Mouse (Mus musculus) v-Abl transformed pro-B cells (cell line): Measurements from ENCODE around the gene Cables2.

ENCODE experiments used
- in situ Hi-C, 2 experiments: fragments of 400-800 bp; cut with MboI; formaldehyde crosslinking; loops; one replicate each; pipeline ENCODE4 v1.15.1; 2025; ENCODE audit not compliant: unreplicated experiment in 2 of 2

The Cables2 gene

DNA sequence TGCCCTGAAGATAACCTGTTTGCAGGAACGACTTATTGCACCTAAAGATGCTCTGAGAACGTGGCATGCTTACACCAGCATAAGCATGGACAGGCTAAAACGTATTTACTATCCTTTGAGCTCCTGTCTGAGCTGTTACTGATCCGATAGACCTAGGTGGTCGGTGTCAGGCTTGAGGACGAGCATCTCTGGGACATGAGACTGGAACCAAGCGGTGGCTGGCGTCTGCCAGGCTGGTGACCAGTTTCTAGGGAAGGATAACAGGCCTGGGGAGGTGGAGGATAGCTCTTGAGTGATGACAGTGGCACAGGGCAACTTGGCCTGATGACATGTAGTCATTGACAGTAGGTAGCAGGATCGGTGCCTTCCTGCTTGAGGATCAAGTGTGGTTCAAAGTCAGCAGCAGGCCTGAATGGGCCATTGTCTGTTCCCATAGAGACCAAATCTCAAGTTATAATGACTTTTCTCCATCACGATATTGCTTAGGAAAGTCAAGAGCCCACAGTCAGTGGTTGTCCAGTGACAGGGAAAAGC is 14.3 kb downstream of the Cables2 start:
- in situ Hi-C loops: loop anchor here (10.0 to 25.0 kb wide), 3 partner anchors 214 to 1053 kb away; partner anchors contain the start of genes Psma7 (in 2 of the 2), Ss18l1 (in 2 of the 2), Rtel1 (in 1 of the 2) and Stmn3 (in 1 of the 2)

DNA sequence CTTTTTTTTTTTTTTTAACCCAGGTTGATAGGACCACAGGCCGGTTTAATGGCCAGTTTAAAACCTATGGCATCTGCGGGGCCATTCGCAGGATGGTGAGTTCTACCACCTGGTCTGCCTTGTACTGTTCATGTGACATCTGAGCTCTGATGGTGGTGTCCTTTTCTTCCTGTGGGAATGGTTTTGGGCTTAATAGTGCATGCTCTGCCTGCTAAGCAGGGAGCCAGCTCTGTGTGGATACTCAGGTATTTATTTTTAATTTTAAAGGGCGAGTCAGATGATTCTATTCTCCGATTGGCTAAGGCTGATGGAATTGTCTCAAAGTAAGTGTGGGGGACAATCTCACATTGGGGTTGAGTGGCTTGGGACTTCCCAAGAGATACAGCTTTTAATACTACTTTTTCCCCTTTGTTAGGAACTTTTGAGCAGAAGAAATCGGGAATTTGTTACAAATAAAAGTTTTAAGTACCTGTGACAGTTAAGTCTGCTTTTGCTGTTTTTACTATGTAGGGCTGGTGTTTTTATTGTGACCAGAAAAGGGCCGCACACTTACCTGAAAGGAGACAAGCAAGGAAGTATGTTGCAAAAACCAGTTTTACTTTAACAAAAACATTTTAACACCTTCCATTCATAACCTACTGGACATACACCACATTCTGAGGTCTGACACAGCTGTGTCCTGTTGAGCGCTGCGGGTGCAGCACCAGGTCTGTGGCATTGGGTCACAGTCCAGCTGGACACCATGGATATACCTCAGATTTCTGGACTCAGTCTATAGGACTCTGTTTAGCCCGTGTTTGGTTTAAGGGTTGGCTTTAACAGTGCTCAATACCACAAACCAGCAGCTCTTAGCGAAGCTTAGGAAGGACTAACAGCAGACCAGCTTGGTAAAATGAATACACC is 15.1 kb downstream of the Cables2 start:
- in situ Hi-C loops: loop anchor here (10.0 to 25.0 kb wide), 3 partner anchors 213 to 1054 kb away; partner anchors contain the start of genes Psma7 (in 2 of the 2), Ss18l1 (in 2 of the 2), Rtel1 (in 1 of the 2) and Stmn3 (in 1 of the 2)

DNA sequence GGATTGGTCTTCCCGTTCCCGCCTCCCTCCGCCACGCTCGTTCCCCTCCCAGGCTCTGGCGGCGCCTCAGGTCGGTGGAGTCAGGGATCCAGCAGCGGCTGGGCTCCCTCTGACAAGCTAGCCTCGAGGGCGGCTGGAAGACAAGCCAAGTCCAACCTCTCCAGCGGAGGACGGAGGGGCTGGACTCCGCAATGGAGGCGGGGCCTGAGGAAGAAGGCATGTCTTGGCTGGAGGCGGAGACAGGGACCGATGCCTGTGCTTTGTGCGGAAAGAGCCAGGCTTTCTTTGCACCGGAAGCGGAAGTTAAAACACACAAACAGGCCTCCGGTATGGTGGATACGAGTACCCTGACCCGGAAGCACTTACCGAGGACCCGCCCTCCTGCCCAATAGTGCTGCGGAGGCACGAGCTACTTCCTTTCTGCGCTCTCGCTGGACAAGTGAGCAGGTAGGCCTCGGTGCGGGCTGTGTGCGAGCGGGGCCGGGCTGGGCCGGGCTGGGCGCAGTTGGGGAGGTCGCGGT is 16.2 kb downstream of the Cables2 start, which contains the start of gene Rps21:
Gene Rps21, plus strand, starts transcription at position 377 of the 521 bp plus-strand sequence.
- in situ Hi-C loops: loop anchor here (10.0 to 25.0 kb wide), 3 partner anchors 212 to 1055 kb away; partner anchors contain the start of genes Psma7 (in 2 of the 2), Ss18l1 (in 2 of the 2), Rtel1 (in 1 of the 2) and Stmn3 (in 1 of the 2)

DNA sequence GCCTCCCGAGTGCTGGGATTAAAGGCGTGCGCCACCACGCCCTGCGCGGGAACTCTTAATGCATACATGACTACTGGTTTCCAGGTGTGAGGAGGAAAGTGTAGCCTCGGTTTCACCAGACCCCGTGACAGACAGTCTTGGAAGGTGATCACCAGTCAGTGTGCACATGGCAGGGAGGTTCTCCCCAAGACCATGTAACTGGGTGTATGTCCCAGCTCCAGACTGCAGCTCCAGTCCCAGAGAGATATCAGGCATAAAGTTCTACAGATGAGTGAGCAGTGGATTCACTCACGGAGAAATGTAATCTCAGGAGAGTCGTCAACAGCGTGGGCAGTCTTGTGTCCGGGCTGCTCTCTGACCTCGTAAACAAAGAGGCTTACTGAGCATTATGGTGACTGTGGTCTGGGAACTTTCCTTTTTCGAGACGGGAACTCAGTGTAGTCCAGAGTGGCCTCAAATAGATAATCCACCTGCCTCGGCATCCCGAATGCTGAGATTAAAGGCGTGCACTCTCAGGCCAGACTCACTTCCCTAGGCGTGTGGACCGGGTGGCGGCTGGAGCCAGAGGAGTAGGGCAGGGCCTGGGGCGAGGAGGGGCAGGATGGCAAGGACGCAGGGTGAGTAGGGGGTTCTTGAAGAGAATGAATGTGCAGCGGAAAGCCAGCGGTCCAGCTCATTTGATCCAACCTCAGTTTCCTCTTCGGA is 16.8 kb downstream of the Cables2 start:
- in situ Hi-C loops: loop anchor here (10.0 to 25.0 kb wide), 3 partner anchors 212 to 1056 kb away; partner anchors contain the start of genes Psma7 (in 2 of the 2), Ss18l1 (in 2 of the 2), Rtel1 (in 1 of the 2) and Stmn3 (in 1 of the 2)

DNA sequence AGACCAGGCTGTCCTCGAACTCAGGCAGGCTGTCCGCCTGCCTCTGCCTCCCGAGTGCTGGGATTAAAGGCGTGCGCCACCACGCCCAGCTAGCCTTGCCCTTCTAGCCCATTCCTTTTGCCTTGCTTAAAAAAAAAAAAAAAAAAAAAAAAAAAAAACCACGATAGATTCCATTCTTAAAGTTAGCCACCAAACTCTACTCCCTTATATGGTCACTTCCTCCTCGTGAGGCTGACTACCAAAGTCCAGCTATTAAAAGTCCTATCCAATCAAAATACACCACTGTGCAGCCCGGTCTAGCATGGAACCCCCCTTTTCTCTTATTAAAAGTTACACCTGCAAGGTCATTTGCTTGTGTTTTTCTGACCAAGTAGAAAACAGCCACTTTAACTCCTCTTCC is 17.6 kb downstream of the Cables2 start:
- in situ Hi-C loops: loop anchor here (10.0 to 25.0 kb wide), 3 partner anchors 211 to 1057 kb away; partner anchors contain the start of genes Psma7 (in 2 of the 2), Ss18l1 (in 2 of the 2), Rtel1 (in 1 of the 2) and Stmn3 (in 1 of the 2)

DNA sequence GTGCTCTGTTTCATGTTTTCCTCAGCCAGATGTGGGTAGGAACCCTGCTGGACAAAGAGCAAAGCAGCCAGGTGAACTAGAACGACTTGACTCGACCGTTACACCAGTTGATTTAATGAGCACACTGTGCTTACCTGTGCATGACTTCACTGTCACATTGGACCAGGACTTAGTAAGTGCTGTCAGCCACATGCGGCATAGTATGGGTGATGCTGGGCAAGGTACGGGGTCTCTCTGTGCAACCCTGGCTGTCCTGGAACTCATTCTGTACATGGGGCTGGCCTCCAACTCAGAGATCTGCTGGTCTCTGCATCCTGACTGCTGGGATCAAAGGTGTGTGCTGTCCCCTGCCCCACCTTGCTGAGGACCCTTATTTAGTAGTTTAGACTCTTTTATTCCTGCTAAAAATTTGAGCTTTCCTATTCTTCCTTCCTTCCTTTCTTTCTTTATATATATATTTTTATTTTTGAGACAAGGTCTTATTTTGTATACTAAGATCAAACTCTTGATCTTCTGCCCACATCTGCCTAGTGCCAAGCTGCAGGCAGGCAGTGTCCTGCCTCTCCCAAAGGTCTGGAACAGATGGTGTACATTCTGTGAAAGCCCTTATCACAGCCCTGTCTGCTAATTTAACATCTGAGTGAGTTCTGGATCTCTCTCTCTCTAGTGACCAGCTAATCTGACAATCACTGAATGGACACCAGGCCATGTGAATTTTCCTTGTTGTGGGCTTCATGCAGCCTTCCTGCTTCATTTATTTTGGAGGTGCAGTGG is 18.7 kb downstream of the Cables2 start:
- in situ Hi-C loops: loop anchor here (5.0 to 25.0 kb wide), 5 partner anchors 72 to 1058 kb away; partner anchors contain the start of genes Psma7 (in 2 of the 2), Ss18l1 (in 2 of the 2), Rtel1 (in 1 of the 2) and Stmn3 (in 1 of the 2)

DNA sequence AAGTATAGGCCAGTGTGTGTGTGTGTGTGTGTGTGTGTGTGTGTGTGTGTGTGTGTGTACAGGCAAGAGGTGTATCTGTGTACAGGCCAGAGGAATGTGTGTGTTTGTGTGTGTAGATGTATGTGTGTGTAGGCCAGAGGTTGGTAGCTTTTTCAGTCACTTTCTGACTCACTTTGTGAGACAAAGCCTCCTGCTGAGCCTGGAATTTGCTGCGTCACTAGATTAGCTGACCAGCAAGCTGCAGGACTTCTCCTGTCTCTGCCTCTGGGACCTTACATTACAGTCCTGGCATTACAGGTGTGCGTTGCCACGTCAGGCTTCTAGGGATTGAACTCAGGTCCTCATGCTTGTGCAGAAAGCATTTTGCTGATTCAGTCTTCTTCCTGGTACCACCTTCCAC is 21.5 kb downstream of the Cables2 start:
- in situ Hi-C loops: loop anchor here (5.0 to 25.0 kb wide), 5 partner anchors 70 to 1060 kb away; partner anchors contain the start of genes Psma7 (in 2 of the 2), Ss18l1 (in 2 of the 2), Rtel1 (in 1 of the 2) and Stmn3 (in 1 of the 2)

DNA sequence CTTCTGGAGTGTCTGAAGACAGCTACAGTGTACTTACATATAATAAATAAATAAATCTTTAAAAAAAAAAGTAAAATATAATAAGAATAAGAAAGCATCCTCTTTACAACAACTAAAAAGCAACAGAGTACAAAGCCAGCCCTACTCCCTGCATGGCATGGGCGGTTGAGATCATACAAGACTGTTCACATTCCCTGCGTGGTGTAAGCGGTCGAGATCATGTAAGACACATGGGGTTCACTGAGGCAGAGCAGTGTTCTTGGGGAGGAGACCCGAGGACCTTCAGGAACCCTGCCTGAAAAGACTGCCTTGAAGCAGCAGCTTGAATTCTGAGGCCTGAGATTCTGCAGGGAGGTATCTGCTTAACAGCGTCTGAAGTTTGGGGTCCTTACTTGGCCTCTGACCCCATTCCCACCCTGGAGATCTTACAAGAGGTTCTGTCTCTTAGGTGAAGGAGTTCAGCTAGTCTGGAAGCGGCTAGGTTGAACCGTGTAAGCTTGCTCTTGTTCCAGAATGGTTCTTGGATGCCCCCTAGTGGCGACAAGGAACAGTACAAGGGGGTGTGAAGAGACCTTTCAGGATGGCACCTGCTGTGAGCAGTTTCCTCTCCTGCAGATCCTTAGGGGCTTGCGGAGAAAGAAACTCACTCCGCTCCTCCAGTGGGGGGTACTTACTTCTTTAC is 22.2 kb downstream of the Cables2 start:
- in situ Hi-C loops: loop anchor here (5.0 to 25.0 kb wide), 5 partner anchors 69 to 1061 kb away; partner anchors contain the start of genes Psma7 (in 2 of the 2), Ss18l1 (in 2 of the 2), Rtel1 (in 1 of the 2) and Stmn3 (in 1 of the 2)

DNA sequence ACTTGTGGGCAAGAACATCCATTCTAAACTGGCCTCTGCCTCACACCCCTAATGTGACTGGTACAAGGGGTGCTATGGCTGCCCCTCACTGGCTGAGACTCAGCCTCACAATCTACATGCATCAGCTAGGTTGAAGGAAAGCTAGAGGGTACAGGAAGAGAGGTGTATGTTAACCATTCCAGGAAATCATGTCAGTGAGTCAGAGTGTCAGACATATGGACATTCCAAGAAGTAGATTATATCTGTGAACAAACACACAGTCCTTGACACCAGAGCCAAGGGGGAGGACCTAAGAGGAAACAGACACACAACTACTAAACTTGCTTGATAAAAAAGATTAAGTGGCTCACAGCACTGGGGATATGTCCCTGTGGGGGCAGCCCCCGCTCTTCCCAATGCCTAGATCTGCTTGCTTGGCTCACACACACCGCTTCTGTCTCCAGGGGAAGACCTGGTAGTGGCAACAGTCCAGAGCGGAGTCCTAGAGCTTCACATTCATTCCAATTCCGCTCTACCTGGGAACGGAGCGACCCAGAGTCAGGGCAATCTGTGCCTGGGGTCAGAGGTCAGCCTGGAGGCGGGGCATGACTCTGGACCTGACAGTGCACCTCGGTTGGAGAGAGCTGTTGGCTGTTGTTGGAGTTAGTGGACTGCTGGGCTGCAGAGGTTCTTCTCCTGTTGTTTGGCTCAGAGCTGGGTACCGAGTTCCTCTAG is 24.2 kb downstream of the Cables2 start:
- in situ Hi-C loops: no loop called here

DNA sequence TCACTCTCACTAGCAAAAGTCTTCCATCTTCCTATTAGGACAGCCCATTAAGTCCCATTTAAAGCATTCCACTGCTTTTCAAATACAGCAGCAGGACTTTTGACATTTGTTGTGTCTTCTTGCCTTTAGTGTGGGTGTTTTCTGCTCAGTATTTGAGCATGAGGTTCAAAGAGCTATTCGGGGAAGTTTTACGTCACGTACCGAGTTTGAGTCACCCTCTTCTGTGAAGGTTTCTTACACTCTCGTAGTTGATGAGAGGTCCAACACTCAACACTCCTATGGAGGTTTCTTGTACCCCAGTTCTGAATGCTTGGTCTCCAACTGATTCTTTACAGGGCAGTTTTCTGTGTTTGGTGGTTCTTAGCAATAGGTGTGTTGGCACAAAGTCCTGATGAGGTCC is 25.4 kb downstream of the Cables2 start:
- in situ Hi-C loops: no loop called here

DNA sequence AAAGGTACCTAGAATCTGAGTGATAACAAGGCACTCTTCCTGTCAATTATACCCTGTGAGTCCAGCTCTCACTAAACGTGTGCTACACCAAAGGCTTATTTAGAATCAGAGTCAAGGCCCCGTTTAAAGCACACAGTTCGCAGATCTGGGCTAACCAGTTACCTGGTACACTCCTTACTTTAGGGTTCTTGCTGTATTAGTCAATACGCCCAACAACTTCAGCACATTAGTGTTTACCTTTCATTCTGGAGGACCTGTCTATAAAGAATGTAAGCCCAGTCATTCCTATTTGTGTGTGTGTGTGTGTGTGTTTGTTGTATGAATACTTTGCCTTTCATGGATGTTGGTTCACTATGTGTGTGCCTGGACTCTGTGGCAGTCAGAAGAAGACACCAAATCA is 30.2 kb downstream of the Cables2 start:
- in situ Hi-C loops: no loop called here

DNA sequence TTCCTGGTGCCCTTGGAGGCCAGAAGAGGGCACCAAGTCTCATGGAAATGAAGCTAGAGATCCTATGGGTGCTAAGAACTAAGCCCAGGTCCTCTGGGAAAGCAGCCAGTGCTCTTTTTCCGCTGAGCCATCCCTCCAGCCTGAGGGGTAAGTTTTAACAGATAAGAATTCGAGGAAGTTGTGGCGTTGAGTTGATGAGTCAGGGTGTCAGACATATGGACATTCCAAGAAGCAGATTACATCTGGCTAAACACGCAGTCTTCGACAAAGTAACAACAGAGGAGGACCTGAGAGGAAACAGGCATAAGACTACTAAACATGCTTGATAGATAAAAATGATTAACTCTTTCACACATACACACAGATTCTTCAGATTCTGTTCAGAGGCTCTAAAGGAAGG is 34.7 kb downstream of the Cables2 start:
- in situ Hi-C loops: no loop called here

DNA sequence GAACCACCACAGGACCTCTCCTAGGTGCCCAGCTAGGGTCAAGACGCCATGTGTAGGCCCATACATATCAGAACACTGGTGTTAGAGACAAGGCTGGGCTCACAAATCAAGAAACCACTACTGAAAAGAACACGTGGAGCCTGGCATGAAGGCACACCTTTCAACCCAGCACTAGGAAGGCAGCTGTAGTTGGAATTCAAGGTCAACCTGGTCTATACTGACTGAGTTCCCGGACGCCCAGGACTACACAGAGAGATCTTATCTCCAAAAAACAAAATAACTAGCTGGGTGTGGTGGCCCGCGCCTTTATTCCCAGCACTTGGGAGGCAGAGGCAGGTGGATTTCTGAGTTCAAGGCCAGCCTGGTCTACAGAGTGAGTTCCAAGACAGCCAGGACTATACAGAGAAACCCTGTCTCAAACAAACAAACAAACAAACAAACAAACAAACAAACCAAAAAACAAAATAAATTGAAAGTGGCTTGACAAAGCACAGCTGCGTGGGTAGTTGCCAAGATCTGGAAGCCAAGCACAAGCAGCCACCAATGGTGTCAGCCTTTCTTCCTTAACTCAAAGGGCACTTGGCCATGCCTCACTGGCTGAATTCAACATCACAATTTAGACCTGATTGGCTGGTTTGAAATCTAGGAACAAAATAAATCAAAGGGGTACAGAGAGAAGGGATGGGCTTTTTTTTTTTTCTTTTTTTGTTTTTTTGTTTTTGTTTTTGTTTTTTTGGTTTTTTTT is 35.5 kb downstream of the Cables2 start:
- in situ Hi-C loops: no loop called here

DNA sequence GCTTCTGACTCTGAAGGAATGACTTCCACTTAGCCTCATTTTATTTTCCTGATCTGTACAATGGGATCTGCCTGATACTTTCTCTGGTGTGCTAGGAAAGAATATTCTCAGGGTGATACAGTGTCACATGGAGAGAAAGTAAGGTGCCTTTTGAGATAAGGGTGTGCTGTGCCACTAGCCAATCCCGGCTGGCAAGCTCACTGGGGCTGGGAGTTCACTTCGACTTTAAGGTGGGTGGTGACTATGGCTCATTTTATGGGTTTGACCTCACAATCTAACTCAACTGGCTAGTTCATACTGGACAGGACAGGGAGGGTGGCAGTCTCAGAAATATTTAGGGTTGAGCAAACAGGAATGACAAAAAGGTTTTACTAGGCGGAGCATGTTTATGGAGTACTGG is 36.4 kb downstream of the Cables2 start:
- in situ Hi-C loops: no loop called here

DNA sequence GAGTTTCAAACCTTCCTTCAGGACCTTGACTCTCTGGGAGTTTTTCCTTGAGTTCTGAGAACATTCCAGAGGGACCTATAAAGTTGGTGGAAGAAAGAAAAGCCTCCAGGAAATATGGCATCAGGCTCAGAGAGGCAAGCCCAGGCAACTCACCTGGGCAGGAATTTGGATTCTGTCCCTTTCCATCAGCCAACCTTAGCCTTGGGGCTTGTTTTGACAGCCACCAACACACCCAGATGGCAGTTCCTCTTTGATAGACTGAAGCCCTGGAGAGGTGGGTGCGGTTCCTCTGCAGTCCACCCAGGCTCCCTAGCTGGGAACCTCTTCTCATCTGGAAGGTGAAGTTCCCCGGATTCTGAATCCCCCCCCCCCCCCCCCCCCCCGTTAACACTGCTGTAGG is 36.8 kb downstream of the Cables2 start:
- in situ Hi-C loops: no loop called here

DNA sequence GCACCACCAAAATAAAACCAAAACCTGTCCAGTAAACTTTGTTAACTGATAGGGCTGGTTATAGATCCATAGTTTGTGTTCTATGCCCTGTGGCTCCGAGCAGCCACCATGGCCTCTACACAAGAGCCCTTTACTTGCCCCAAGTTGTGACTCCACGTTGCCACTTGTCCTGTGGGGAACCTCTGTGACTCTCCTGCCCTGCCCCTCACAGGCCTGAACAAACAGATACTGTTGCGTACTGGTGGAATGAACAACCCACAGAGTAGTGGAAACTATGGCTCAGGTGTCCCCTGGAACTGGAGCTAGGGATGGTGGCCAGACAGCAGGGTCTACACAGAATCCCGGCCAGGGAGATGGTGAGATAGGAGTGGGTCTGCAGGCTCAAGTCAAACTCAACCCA is 37.5 kb downstream of the Cables2 start:
- in situ Hi-C loops: no loop called here

DNA sequence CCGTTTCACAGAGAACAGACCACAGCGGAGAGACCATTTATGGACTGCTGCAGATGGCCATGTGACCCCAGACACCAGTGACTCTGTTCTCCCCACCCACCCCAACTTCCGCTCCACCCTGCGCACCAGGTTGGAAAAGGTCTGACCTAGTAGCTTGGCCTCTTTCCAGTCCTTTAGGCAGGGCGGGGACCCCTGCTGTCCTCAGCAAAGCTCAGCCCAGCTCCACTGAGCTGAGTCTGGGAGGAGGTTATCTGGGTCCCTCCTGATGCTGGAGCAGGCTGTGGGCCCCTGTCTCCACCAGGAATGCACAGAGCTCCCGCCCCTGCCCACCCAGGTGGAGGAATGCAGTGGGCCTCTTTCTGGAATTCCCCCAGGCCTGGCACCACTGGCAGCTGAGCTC is 38.3 kb downstream of the Cables2 start:
- in situ Hi-C loops: loop anchor here in 1 of 2 experiments (5.0 kb wide), 1 partner anchor 38 kb away; no protein-coding TSS in a partner anchor
